Comparison of ENCODE assay signal across 18 mouse cellular contexts in the genomic region with DNA sequence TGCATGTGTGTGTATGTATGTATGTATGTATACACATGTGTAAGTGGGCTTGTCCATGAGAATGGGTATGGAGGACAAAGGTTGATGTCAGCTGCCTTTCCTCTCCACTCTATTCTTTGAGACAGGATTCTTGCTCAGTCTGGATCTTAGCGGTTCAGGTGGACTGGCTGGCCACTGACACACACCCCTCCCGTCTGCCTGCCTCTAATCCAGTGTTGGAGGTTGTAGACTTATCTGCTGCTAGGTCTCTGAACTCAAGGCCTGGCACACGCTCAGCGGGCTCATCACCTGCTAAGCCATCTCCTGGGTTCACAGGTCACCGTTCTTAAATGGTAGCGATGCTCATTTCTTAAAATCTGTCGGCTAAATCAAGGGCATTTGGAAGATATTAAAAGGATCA.
DNase-seq lines count a peak whose midpoint lies in the region; ATAC-seq and TF ChIP-seq lines count a peak whose summit lies in the region.
"Had no signal": no experiment of that assay in that cellular context is flagged by ENCODE, and none has a peak within 500 bp of the region (broad histone marks: within the 10 kb centered on the region; RNA-seq: fewer than 3 reads in every experiment).

No protein-coding gene starts in this region.

- no peak overlapping the region for H3K27ac ChIP-seq in heart, embryonic 11.5 days (ENCODE audit: low read depth, low read length)
- H3K27ac ChIP-seq in midbrain, embryonic 11.5 days (ENCODE audit: low read depth, low read length) = peak overlapping the region; percentile 9; the same call in 1 of the 2 replicates
- H3K27ac ChIP-seq in midbrain, embryonic 15.5 days = no peak overlapping the region
- 0 out of 2 replicates have a peak overlapping the region, but pooled peaks have one; percentile 41 for H3K27ac ChIP-seq in midbrain, embryonic 14.5 days (replicated peaks; ENCODE audit: low read depth, low read length)
- H3K27ac ChIP-seq in midbrain, postnatal 0 days (ENCODE audit: low read depth, low read length) = no peak overlapping the region
- H3K27ac ChIP-seq: embryonic facial prominence, embryonic 10.5 days; heart, embryonic 10.5 days; heart, embryonic 15.5 days had no signal

- H3K4me3 ChIP-seq in heart, embryonic 11.5 days (ENCODE audit: low read depth, low read length) = no peak overlapping the region
- H3K4me3 ChIP-seq in midbrain, embryonic 11.5 days (ENCODE audit: low read depth, low read length) = no peak overlapping the region
- H3K4me3 ChIP-seq in midbrain, embryonic 15.5 days = no peak overlapping the region
- H3K4me3 ChIP-seq in midbrain, embryonic 14.5 days (replicated peaks; ENCODE audit: low read depth, low read length) = no peak overlapping the region
- no peak overlapping the region for H3K4me3 ChIP-seq in midbrain, postnatal 0 days (ENCODE audit: low read depth, low read length)
- H3K4me3 ChIP-seq: embryonic facial prominence, embryonic 10.5 days; heart, embryonic 10.5 days; heart, embryonic 15.5 days had no signal

- no peaks in the 10 kb centered on the region for H3K9me3 ChIP-seq in heart, embryonic 11.5 days (replicated peaks; ENCODE audit: control insufficient read depth, low read length)
- no peaks in the 10 kb centered on the region for H3K9me3 ChIP-seq in midbrain, embryonic 11.5 days (ENCODE audit: control insufficient read depth, low read length)
- H3K9me3 ChIP-seq in midbrain, embryonic 15.5 days = no peaks in the 10 kb centered on the region
- no peaks in the 10 kb centered on the region for H3K9me3 ChIP-seq in midbrain, embryonic 14.5 days (ENCODE audit: control insufficient read depth, low read length)
- H3K9me3 ChIP-seq in midbrain, postnatal 0 days (ENCODE audit: low read length) = no peaks in the 10 kb centered on the region
- H3K9me3 ChIP-seq: embryonic facial prominence, embryonic 10.5 days; heart, embryonic 10.5 days; heart, embryonic 15.5 days had no signal

- peaks cover 5% of the 10 kb centered on the region for H3K4me1 ChIP-seq in heart, embryonic 11.5 days (ENCODE audit: control insufficient read depth, insufficient read depth, low read length)
- H3K4me1 ChIP-seq in midbrain, embryonic 11.5 days (ENCODE audit: control insufficient read depth, insufficient read depth, low read length) = peaks cover 18% of the 10 kb centered on the region
- H3K4me1 ChIP-seq in midbrain, embryonic 15.5 days = peaks cover 6% of the 10 kb centered on the region; the same call in 1 of the 2 replicates
- peaks cover 29% of the 10 kb centered on the region for H3K4me1 ChIP-seq in midbrain, embryonic 14.5 days (ENCODE audit: control insufficient read depth, insufficient read depth, low read length)
- H3K4me1 ChIP-seq in midbrain, postnatal 0 days (ENCODE audit: insufficient read depth, low read length) = peaks cover 5% of the 10 kb centered on the region; the same call in 1 of the 2 replicates
- H3K4me1 ChIP-seq: heart, embryonic 15.5 days had no signal

- no peak for TF ChIP-seq CTCF in midbrain, postnatal 0 days (IDR thresholded peaks at IDR 0.05)

- H3K36me3 ChIP-seq in heart, embryonic 11.5 days (ENCODE audit: control insufficient read depth, insufficient read depth, low read length) = no peaks in the 10 kb centered on the region
- no peaks in the 10 kb centered on the region for H3K36me3 ChIP-seq in midbrain, embryonic 11.5 days (ENCODE audit: control insufficient read depth, insufficient read depth, low read length)
- no peaks in the 10 kb centered on the region for H3K36me3 ChIP-seq in midbrain, embryonic 15.5 days (replicated peaks)
- no peaks in the 10 kb centered on the region for H3K36me3 ChIP-seq in midbrain, embryonic 14.5 days (ENCODE audit: control insufficient read depth, insufficient read depth, low read length)
- H3K36me3 ChIP-seq in midbrain, postnatal 0 days (ENCODE audit: insufficient read depth, low read length) = no peaks in the 10 kb centered on the region
- H3K36me3 ChIP-seq: embryonic facial prominence, embryonic 10.5 days; heart, embryonic 10.5 days; heart, embryonic 15.5 days had no signal

- peaks cover 5% of the 10 kb centered on the region; the same call in 1 of the 2 replicates for H3K27me3 ChIP-seq in heart, embryonic 11.5 days (ENCODE audit: control insufficient read depth, insufficient read depth, low read length)
- no peaks in the 10 kb centered on the region for H3K27me3 ChIP-seq in midbrain, embryonic 11.5 days (ENCODE audit: control insufficient read depth, insufficient read depth, low read length)
- no peaks in the 10 kb centered on the region for H3K27me3 ChIP-seq in midbrain, embryonic 15.5 days (replicated peaks)
- H3K27me3 ChIP-seq in midbrain, embryonic 14.5 days (ENCODE audit: control insufficient read depth, insufficient read depth, low read length) = no peaks in the 10 kb centered on the region
- H3K27me3 ChIP-seq in midbrain, postnatal 0 days (ENCODE audit: insufficient read depth, low read length) = no peaks in the 10 kb centered on the region
- H3K27me3 ChIP-seq: heart, embryonic 15.5 days had no signal

- H3K4me2 ChIP-seq in heart, embryonic 11.5 days = no peak overlapping the region
- no peak overlapping the region for H3K4me2 ChIP-seq in midbrain, embryonic 11.5 days
- no peak overlapping the region for H3K4me2 ChIP-seq in midbrain, embryonic 15.5 days
- H3K4me2 ChIP-seq in midbrain, embryonic 14.5 days (ENCODE audit: low read length) = no peak overlapping the region
- no peak overlapping the region for H3K4me2 ChIP-seq in midbrain, postnatal 0 days (ENCODE audit: low read depth, low read length, poor library complexity, severe bottlenecking)
- H3K4me2 ChIP-seq: heart, embryonic 15.5 days had no signal

- H3K9ac ChIP-seq in heart, embryonic 11.5 days (ENCODE audit: low read depth, low read length) = no peak overlapping the region
- H3K9ac ChIP-seq in midbrain, embryonic 11.5 days (ENCODE audit: low read length) = no peak overlapping the region
- H3K9ac ChIP-seq in midbrain, embryonic 15.5 days = no peak overlapping the region
- no peak overlapping the region for H3K9ac ChIP-seq in midbrain, embryonic 14.5 days (replicated peaks; ENCODE audit: low read length)
- H3K9ac ChIP-seq in midbrain, postnatal 0 days (replicated peaks; ENCODE audit: low read length, poor library complexity, severe bottlenecking) = no peak overlapping the region
- H3K9ac ChIP-seq: heart, embryonic 15.5 days had no signal

- WGBS in heart, embryonic 11.5 days (ENCODE audit: insufficient replicate concordance) = 77% methylated on average over 7 of the region's 7 CpGs
- 42% methylated on average over 7 of the region's 7 CpGs for WGBS in midbrain, embryonic 11.5 days
- WGBS in midbrain, embryonic 15.5 days = 48% methylated on average over 7 of the region's 7 CpGs
- 27% methylated on average over 7 of the region's 7 CpGs for WGBS in midbrain, embryonic 14.5 days
- WGBS in midbrain, postnatal 0 days = 38% methylated on average over 7 of the region's 7 CpGs

- no peak for ATAC-seq in heart, embryonic 11.5 days (replicated peaks; ENCODE audit: insufficient number of reproducible peaks, low FRiP score, low TSS enrichment)
- peak; percentile 51; the same call in 1 of the 2 replicates for ATAC-seq in midbrain, embryonic 11.5 days (ENCODE audit: low FRiP score)
- ATAC-seq in midbrain, embryonic 15.5 days (replicated peaks) = no peak
- ATAC-seq in midbrain, embryonic 14.5 days (ENCODE audit: low FRiP score, low TSS enrichment) = no peak
- ATAC-seq in midbrain, postnatal 0 days (ENCODE audit: low FRiP score) = 0 out of 2 replicates have a peak, but pooled peaks have one; percentile 27
- ATAC-seq: intestine, embryonic 16.5 days had no signal

- peak; percentile 79 for DNase-seq in heart, adult 11 months
- DNase-seq in midbrain, embryonic 11.5 days (ENCODE audit: low spot score, missing footprints) = no peak
- no peak for DNase-seq in midbrain, embryonic 14.5 days
- no peak for DNase-seq in midbrain, postnatal 0 days (ENCODE audit: low spot score)
- DNase-seq in lung, postnatal 25 days (ENCODE audit: low spot score) = no peak
- DNase-seq: adrenal gland, adult 8-10 months; adrenal gland, postnatal 36 days; cerebellum, adult 2 months; cerebellum, postnatal 10 days; gastrocnemius, postnatal 36 days; heart, adult 18-20 months; heart, postnatal 14 days had no signal

Comparison
In these comparisons a context has a peak if more than half of its experiments do, and no peak if none do; other contexts are left out.
1. ATAC-seq: peak in midbrain, embryonic 11.5 days (single experiment) and midbrain, postnatal 0 days (single experiment); none in heart, embryonic 11.5 days (single experiment), midbrain, embryonic 15.5 days (single experiment) and midbrain, embryonic 14.5 days (single experiment).
2. H3K27ac ChIP-seq: peak in midbrain, embryonic 11.5 days (single experiment) and midbrain, embryonic 14.5 days (single experiment); none in heart, embryonic 11.5 days (single experiment), midbrain, embryonic 15.5 days (single experiment) and midbrain, postnatal 0 days (single experiment).